Mouse (Mus musculus) intestine, embryonic 16.5 days (tissue): ENCODE measurements around the gene BC055324. TPM values are rescaled to one million over a fixed set of nuclear protein-coding genes. Genes with fewer than 3 reads are reported as not detected.

Experiments
- ATAC-seq: fragments of 200-750 bp; cut with Nextera tagmentation; 2 replicates; pipeline ENCODE4 v1.8.0; 2017; ENCODE audit warnings: moderate TSS enrichment, moderate library complexity
- H3K27ac ChIP-seq: fragments of 300-500 bp; sonication (generic); 2 replicates; pipeline ENCODE4 v1.5.1; 2014; ENCODE audit warnings: mild to moderate bottlenecking, low read length
- H3K27me3 ChIP-seq: fragments of 300-500 bp; sonication (generic); replicated peaks from 2 replicates; pipeline ENCODE4 v1.6.1; 2014; ENCODE audit warnings: low read length, control low read depth, mixed read lengths; ENCODE audit not compliant: control insufficient read depth, insufficient read depth
- H3K36me3 ChIP-seq: fragments of 300-500 bp; sonication (generic); 2 replicates; pipeline ENCODE4 v1.6.1; 2014; ENCODE audit warnings: low read length, control low read depth; ENCODE audit not compliant: control insufficient read depth, insufficient read depth
- H3K4me1 ChIP-seq: fragments of 300-500 bp; sonication (generic); 2 replicates; pipeline ENCODE4 v1.6.1; 2014; ENCODE audit warnings: low read length, control low read depth, mixed read lengths; ENCODE audit not compliant: control insufficient read depth, insufficient read depth
- H3K4me2 ChIP-seq: fragments of 300-500 bp; sonication (generic); 2 replicates; pipeline ENCODE4 v1.6.1; 2014; ENCODE audit warnings: low read depth, low read length, control low read depth
- H3K4me3 ChIP-seq: fragments of 300-500 bp; sonication (generic); 2 replicates; pipeline ENCODE4 v1.5.1; 2014; ENCODE audit warnings: mild to moderate bottlenecking, low read length
- H3K9ac ChIP-seq: fragments of 300-500 bp; sonication (generic); 2 replicates; pipeline ENCODE4 v1.6.1; 2014; ENCODE audit warnings: low read depth, low read length
- H3K9me3 ChIP-seq: fragments of 300-500 bp; sonication (generic); 2 replicates; pipeline ENCODE4 v1.6.1; 2016; ENCODE audit warnings: low read length, control low read depth; ENCODE audit not compliant: control insufficient read depth
- WGBS: fragments of 180-500 bp; shearing (Covaris S2); extraction: QIAGEN DNeasy Blood & Tissue Kit; methylation state at CpG from one replicate; pipeline ENCODE4 v1.1.7; 2014; 5-methylcytosine and 5-hydroxymethylcytosine counted together
- polyA plus RNA-seq: library from polyadenylated mRNA; unstranded; fragments of >200 nt; fragmentation: Nextera tagmentation; extraction: Ambion mirVana; gene quantifications from 2 replicates; pipeline ENCODE4 v1.2.1, GENCODE M21; 2015

BC055324 gene
- polyA plus RNA-seq, 1 experiment from 2014 or later: 13.9 TPM

DNA sequence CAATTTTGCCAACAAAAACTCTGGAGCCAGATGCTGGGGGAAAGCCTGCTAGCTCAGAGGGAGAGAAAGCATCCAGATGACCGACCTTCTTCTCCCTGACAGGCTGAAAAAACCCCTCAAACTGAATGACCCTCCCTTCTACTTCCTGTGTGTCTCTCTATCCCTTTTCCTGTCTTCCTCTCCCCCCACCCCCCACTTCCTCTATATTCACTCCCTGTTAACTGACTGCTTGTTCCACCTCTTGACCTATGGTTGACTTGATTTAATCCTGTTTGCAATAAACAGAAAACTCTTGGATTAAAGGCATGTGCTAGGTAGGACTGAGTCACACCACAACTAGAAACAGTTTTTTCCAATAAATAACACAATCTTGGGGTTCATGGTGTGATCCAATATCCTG is 20.0 kb upstream of the BC055324 start:
- H3K36me3 ChIP-seq: no peaks in the 10 kb centered on the region
- H3K27me3 ChIP-seq: no peaks in the 10 kb centered on the region
- no peak overlapping the region for H3K4me2 ChIP-seq
- 46% methylated on average over 1 of the region's 1 CpGs for WGBS
- no peaks in the 10 kb centered on the region for H3K4me1 ChIP-seq
- no peaks in the 10 kb centered on the region for H3K9me3 ChIP-seq
- H3K4me3 ChIP-seq: no peak overlapping the region
- no peak overlapping the region for H3K9ac ChIP-seq
- H3K27ac ChIP-seq: no peak overlapping the region
- no peak for ATAC-seq

DNA sequence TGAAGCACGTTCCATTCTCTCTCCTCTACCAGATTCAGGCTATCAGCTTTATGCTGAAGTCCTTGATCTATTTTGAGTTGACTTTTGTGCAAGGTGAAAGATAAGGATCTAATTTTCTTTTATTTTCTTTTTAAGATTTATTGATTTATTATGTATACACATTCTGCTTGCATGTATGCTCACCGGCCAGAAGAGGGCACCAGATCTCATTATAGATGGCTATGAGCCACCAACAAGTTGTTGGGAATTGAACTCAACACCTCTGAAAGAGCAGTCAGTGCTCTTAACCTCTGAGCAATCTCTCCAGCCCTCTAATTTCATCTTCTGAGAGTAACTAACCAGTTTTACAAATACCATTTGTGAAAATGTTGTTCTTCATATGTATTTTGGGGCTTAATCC is 14.6 kb upstream of the BC055324 start:
- no peak overlapping the region for H3K4me2 ChIP-seq
- H3K9me3 ChIP-seq: no peaks in the 10 kb centered on the region
- H3K9ac ChIP-seq: no peak overlapping the region
- no peak for ATAC-seq
- H3K4me1 ChIP-seq: no peaks in the 10 kb centered on the region
- H3K27me3 ChIP-seq: no peaks in the 10 kb centered on the region
- WGBS: 42% methylated on average over 2 of the region's 2 CpGs
- no peak overlapping the region for H3K4me3 ChIP-seq
- no peaks in the 10 kb centered on the region for H3K36me3 ChIP-seq
- no peak overlapping the region for H3K27ac ChIP-seq

- WGBS: 62% methylated on average over 3 of the region's 3 CpGs
- H3K27ac ChIP-seq: no peak overlapping the region
- no peak for ATAC-seq
These were observed 9.7 kb upstream of the BC055324 start for GRCm38 (mm10) chr1:164004311-164004710.

GRCm38 (mm10) chr1:164001831-164002452 is 7.3 kb upstream of the BC055324 start:
- Histone ChIP-seq H3K27me3 (no peaks in the 10 kb centered on the region), H3K4me1 (no peaks in the 10 kb centered on the region), H3K4me3 (no peak overlapping the region), H3K27ac (no peak overlapping the region), H3K9me3 (no peaks in the 10 kb centered on the region), H3K9ac (no peak overlapping the region), H3K36me3 (no peaks in the 10 kb centered on the region), H3K4me2 (no peak overlapping the region)
- ATAC-seq: no peak
- whole genome bisulfite sequencing: 76% methylated on average over 6 of the region's 6 CpGs

More at GRCm38 (mm10) chr1:164004311-164004710, 9.7 kb upstream of the BC055324 start:
- no peaks in the 10 kb centered on the region for H3K9me3 ChIP-seq
- no peak overlapping the region for H3K9ac ChIP-seq
- H3K36me3 ChIP-seq: no peaks in the 10 kb centered on the region
- H3K4me1 ChIP-seq: no peaks in the 10 kb centered on the region
- no peak overlapping the region for H3K4me2 ChIP-seq
- no peaks in the 10 kb centered on the region for H3K27me3 ChIP-seq
- no peak overlapping the region for H3K4me3 ChIP-seq

DNA sequence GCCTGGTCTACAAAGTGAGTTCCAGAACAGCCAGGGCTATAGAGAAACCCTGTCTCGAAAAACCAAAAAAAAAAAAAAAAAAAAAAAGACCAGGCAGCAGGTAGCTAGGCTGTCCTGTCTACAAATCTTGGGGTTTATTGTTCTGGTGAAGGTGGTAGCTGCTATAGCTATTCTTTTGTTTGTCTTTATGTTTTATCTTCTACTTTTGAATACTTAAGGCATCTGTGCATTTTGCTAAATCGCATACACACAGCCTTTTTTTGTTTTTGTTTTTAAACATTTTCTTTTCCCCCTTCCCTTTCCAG is 965 bp upstream of the BC055324 start:
- no peak for ATAC-seq
- Histone ChIP-seq H3K9me3 (no peaks in the 10 kb centered on the region), H3K27ac (no peak overlapping the region), H3K4me2 (peak overlapping the region; percentile 69), H3K4me3 (peak overlapping the region; percentile 76), H3K9ac (peak overlapping the region; percentile 71), H3K36me3 (no peaks in the 10 kb centered on the region), H3K27me3 (no peaks in the 10 kb centered on the region), H3K4me1 (no peaks in the 10 kb centered on the region; the same call in 1 of the 2 replicates)
- 92% methylated on average over 1 of the region's 2 CpGs for WGBS

DNA sequence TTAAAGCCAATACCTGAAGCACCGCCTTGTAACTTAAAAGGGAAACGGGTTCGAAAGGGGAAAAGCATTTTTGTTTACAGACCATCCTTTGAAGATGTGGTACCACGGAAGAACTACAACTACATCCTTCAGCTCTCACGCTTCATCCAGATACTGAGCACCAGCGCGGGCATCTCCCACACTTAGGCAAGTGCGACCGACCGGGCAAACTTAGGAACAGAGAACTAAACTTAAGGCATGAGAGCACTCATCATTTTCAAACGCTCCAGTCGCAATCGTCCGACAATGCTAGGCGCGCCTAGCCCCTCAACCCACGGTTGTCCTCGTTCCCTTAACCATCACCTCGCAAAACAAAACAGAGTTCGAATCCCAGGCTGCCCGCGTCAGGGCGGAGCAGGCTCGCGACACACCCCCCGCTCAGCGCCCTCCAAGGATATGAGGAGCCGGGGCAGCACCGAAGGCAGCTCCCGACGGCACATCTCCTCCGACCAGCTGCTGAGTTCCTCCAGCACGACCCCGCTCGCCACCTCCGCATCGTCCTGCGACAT is 349 bp downstream of the BC055324 start:
- H3K36me3 ChIP-seq: no peaks in the 10 kb centered on the region
- H3K4me2 ChIP-seq: peak overlapping the region; percentile 66
- no peaks in the 10 kb centered on the region; the same call in 1 of the 2 replicates for H3K4me1 ChIP-seq
- no peaks in the 10 kb centered on the region for H3K27me3 ChIP-seq
- no peaks in the 10 kb centered on the region for H3K9me3 ChIP-seq
- H3K9ac ChIP-seq: peak overlapping the region; percentile 71
- ATAC-seq: peak; percentile 85
- 2% methylated on average over 38 of the region's 38 CpGs for WGBS
- no peak overlapping the region for H3K27ac ChIP-seq
- H3K4me3 ChIP-seq: peak overlapping the region; percentile 76

DNA sequence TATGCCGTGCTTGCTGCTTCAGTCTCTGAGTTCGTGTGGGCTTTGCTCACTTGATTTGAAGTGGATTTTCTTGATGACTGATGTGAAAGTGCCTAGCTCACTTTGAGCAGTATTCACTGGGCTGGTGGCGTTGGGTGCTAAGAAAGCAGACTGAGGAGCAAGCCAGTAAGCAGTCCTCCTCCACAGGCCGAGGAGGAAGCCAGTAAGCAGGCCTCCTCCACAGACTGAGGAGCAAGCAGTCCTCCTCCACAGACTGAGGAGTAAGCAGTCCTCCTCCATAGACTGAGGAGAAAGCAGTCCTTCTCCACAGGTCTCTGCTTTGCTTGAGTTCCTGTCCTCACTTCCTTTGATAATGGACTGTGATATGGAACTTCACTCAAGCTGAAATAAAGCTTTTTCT is 2.2 kb downstream of the BC055324 start:
- WGBS: 81% methylated on average over 4 of the region's 4 CpGs
- Histone ChIP-seq H3K27me3 (no peaks in the 10 kb centered on the region), H3K4me3 (no peak overlapping the region), H3K36me3 (no peaks in the 10 kb centered on the region), H3K27ac (no peak overlapping the region), H3K4me1 (no peaks in the 10 kb centered on the region; the same call in 1 of the 2 replicates), H3K9me3 (no peaks in the 10 kb centered on the region), H3K9ac (no peak overlapping the region), H3K4me2 (no peak overlapping the region)
- ATAC-seq: no peak

- H3K9ac ChIP-seq: no peak overlapping the region
- WGBS: 79% methylated on average over 1 of the region's 1 CpGs
- H3K27ac ChIP-seq: no peak overlapping the region
- ATAC-seq: no peak
- H3K9me3 ChIP-seq: no peaks in the 10 kb centered on the region
- no peak overlapping the region for H3K4me2 ChIP-seq
- no peaks in the 10 kb centered on the region for H3K4me1 ChIP-seq
- no peaks in the 10 kb centered on the region for H3K36me3 ChIP-seq
- H3K27me3 ChIP-seq: no peaks in the 10 kb centered on the region
- no peak overlapping the region for H3K4me3 ChIP-seq
These were observed 18.1 kb downstream of the BC055324 start for GRCm38 (mm10) chr1:163976515-163976914.

DNA sequence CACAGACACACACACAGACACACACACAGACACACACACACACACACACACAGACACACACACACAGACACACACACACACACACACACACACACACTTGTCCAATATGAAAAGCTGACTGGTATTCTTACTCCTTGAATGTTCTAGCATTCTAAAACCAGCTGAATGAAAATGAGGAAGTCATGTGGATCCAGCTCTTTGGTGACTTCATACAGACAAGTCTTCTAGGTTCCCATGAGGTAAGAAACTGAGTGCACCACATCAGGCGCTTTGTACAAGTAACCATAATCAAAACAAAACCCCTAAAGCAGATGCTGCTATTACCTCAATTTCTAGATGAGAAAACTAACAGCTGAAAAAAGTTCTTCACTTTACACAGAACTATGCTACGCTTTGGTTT is 19.5 kb downstream of the BC055324 start:
- Histone ChIP-seq H3K9ac (no peak overlapping the region), H3K36me3 (no peaks in the 10 kb centered on the region), H3K4me2 (no peak overlapping the region), H3K27me3 (no peaks in the 10 kb centered on the region), H3K4me3 (no peak overlapping the region), H3K27ac (no peak overlapping the region), H3K9me3 (no peaks in the 10 kb centered on the region), H3K4me1 (no peaks in the 10 kb centered on the region)
- WGBS: 93% methylated on average over 2 of the region's 2 CpGs
- no peak for ATAC-seq

DNA sequence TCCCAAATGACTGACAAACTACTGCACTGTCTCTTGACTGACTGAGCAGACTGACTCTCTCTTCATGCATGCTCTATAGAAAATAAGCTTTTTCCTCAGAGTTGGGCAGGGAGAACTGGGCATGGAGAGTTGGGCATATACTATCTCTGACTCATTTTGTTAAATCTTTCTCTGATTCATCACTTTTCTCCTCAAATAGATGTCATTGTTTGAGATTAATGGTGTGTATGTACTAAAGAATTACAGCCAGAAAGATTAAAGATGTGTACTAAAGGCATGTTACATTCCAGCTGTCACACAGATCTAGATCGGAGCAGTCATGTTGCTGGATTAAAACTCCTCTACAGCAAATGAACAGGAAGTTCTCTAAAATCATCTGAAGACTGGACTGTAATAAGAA is 20.1 kb downstream of the BC055324 start:
- no peak overlapping the region for H3K4me3 ChIP-seq
- H3K36me3 ChIP-seq: no peaks in the 10 kb centered on the region
- no peak overlapping the region for H3K27ac ChIP-seq
- no peaks in the 10 kb centered on the region for H3K4me1 ChIP-seq
- no peak for ATAC-seq
- no peaks in the 10 kb centered on the region for H3K9me3 ChIP-seq
- 79% methylated on average over 1 of the region's 1 CpGs for WGBS
- H3K9ac ChIP-seq: no peak overlapping the region
- H3K4me2 ChIP-seq: no peak overlapping the region
- no peaks in the 10 kb centered on the region for H3K27me3 ChIP-seq
